Mouse (Mus musculus): ENCODE results near the gene Maml2. TPM values are rescaled to one million over a fixed set of nuclear protein-coding genes. Genes with fewer than 3 reads are reported as not detected.

The Maml2 gene
- total RNA-seq, 2 experiments from 2014 or later = 0.45 TPM; not detected in 1

GRCm38 (mm10) chr9:13483199-13484068 lies 185.7 kb downstream of the Maml2 start:
- no peak for ATAC-seq (replicated peaks; ENCODE audit: low FRiP score, poor library complexity, severe bottlenecking)

DNA sequence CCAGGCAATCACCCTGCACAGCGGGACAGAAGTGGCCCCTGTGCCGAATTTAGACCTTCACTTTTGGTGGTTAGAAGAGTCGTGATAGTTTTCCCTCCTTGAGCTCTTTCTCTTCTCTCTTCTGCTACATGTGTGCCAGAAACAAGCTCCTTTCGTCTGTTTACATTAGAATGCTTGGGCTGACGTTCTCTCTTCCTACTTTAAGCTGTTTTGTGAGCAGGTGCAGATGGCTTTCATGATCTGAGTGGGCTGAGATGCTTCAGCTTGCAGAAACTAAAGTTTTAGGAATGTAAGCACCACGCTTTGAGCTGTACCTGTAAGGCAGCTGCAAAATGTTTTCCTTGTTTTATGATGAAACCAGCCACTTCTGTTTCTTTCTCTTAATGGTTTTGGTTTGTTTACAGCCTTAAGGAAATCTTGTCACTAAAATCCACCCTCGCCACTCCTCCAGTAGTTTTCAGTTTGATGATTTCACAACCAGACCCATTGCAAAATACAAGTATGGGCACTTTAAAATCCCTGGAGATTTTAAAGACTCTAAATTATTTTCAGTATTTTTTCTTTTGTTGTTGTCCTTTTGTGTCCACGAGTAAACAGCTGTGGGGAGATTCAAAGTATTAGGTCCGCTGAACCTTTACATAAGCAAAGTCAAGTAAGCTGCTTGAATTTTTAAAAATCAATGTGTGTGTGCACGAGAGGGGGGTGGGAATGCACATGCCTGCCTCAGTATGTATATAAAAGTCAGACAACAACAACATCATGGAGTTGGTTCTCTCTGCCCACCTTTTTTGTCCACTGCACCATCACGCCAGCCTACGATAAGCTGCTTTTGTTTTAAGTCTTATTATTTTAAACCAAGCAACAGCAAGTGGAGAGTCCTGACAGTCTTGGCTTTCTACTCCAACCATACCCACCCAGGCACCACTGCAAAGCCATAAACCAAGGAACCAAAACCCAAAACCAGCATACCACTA lies 186.8 kb downstream of the Maml2 start:
- ATAC-seq (replicated peaks; ENCODE audit: low FRiP score, poor library complexity, severe bottlenecking) = no peak

DNA sequence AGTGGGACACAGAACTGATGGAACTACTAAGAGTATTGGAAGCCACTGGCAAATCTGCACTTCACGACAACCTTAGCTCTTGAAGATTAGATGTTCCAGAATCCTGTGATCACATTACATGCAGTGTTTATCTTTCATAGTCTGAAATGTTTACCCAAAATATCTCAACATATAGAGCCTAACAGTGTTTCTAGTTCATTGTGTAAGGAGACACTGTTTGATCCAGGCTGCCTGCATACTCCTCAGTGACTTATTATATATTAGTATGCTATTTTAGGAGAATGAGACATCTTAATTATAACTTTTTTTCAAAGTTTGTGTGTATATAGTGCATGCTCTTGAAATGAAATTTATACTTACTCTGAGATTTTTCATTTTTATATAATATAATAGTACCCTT lies 188.2 kb downstream of the Maml2 start:
- ATAC-seq (replicated peaks; ENCODE audit: low FRiP score, poor library complexity, severe bottlenecking) = no peak

DNA sequence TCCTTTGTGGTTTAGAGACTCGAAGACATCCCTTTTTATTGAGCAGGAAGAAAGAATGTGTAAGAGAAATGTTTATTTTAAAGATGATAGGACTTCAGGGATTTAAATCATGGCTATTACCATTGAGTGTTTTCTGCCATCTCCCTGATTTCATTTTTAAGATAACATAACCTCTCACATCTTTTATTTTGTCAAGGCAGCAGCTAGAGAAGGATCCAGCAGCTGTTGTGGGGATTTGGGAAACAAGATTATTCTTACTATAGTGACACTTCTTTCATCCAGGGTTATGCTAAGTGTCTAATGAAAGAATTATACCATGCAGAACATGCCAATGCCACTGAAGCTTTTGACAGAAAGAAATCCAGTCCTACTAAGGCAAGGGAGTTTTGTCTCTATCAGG lies 193.3 kb downstream of the Maml2 start:
- no peak for ATAC-seq (replicated peaks; ENCODE audit: low FRiP score, poor library complexity, severe bottlenecking)

- no peak for ATAC-seq (replicated peaks; ENCODE audit: low FRiP score, poor library complexity, severe bottlenecking)
These were observed 194.3 kb downstream of the Maml2 start for GRCm38 (mm10) chr9:13491854-13492620.

DNA sequence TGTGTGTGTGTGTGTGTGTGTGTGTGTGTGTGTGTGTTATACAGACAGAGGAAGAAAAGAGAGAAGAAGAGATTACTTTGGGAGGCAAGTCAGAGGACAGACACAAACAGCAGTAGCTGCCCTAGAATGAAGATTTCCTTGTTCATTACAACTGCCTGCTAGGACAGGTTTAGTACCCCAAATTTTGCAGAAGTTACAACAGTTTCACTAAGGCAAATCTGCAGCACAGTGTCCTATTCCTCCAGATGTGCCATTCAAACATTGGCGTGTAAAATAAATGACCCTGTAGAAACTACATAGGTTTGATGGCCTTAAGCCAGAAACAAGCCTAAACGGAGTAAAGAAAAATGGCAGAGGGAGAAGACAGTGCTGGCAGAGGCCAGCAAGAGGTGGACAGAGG lies 195.1 kb downstream of the Maml2 start:
- ATAC-seq (replicated peaks; ENCODE audit: low FRiP score, poor library complexity, severe bottlenecking) = no peak

GRCm38 (mm10) chr9:13493746-13494145 lies 196.0 kb downstream of the Maml2 start:
- no peak for ATAC-seq (replicated peaks; ENCODE audit: low FRiP score, poor library complexity, severe bottlenecking)

DNA sequence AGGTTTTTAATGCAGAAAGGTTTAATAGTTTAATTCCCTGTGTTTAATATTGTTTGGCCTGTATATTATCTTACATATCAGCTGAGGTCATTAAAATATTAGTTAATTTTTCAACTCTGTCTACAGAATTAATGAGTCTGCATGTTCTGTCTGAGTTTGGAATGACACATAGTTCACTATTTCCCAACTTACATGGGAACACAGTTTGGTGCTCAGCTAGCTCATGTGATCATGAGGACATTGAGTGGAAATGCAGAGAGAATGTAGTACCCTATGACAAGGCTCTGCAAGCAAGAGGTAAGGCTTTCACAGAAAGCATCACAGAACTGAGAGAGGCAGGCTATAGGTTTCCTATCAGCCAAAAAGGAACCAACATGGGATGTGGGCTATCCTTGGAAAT lies 197.8 kb downstream of the Maml2 start:
- ATAC-seq (replicated peaks; ENCODE audit: low FRiP score, poor library complexity, severe bottlenecking) = no peak

DNA sequence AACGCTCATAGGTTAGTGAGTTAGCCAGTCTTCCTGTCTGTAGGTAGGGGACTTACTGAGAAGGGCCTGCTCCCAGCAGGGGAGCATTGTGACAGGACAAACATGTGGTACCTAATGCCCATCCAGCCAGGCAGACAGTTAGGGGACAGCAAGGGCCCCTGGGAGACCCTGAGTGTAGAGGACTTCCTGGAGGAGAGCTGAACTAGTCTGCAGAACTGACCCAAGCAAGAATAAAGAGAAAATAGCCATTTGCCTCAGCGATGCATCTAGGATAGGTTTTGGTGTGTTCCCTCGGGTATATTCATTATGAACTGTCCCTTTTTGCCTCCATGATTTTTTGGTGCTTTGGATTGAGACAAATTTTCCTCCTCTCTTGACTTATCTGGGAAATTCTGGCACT lies 199.3 kb downstream of the Maml2 start:
- ATAC-seq (replicated peaks; ENCODE audit: low FRiP score, poor library complexity, severe bottlenecking) = no peak

- ATAC-seq (replicated peaks; ENCODE audit: low FRiP score, poor library complexity, severe bottlenecking) = no peak
These were observed 200.1 kb downstream of the Maml2 start for GRCm38 (mm10) chr9:13497690-13498333.

DNA sequence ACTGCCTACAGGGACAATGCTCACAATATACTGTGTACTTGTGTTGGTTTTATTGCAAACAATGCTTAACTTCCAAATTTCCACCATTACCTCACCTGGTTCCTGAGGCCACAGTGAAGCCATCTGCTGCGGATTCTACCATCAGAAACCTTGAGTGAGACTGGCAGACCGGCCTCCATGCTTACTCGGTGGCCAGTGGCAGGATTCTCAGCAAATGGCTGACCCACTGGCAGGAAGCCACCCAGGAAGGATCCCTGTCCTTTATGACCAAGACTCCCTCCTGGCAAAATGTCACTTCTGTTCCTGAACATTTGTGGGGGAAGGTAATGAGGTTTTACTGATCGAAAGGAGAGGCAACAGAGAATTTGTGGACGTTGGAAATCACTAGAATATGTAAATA lies 202.3 kb downstream of the Maml2 start:
- no peak for ATAC-seq (replicated peaks; ENCODE audit: low FRiP score, poor library complexity, severe bottlenecking)

- ATAC-seq (replicated peaks; ENCODE audit: low FRiP score, poor library complexity, severe bottlenecking) = no peak
These were observed 207.3 kb downstream of the Maml2 start for GRCm38 (mm10) chr9:13505024-13505423.

- ATAC-seq (replicated peaks; ENCODE audit: low FRiP score, poor library complexity, severe bottlenecking) = no peak
These were observed 209.4 kb downstream of the Maml2 start for GRCm38 (mm10) chr9:13506956-13507821.

DNA sequence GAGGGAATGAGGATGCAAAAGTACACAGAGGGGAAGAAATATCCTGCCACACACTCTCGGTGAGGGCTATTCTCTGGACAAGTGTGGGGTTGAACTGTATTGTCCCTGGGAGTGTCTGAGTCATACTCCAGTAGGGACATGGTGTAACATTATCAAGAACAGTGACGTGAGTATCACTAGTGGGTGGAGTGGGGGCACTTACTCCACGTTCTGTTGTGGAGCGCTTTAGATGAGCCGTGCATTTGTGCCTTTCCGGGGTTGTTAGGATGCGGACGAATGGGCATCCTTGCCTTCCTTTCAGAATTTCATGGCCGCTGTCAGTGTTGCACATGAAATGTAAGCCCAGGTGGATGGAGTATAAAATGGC lies 210.0 kb downstream of the Maml2 start:
- no peak for ATAC-seq (replicated peaks; ENCODE audit: low FRiP score, poor library complexity, severe bottlenecking)

DNA sequence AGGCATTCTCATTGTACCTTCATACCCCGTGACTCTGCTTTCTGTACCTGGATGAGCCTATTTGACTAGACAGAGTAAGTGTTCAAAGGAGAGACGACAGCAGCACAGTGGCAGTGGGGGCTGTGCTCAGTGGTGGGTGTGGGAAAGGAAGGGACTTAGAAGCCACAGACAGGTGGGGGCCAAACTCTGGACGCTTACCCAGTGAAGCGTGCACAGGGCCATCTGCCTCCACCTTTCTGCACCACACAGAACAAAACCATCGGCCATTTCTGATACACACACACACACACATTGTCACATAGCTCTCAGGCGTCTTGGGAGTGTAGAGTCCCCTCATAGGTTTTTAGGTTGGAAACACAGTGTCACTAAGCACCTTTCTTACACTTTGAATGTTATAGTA lies 212.0 kb downstream of the Maml2 start:
- no peak for ATAC-seq (replicated peaks; ENCODE audit: low FRiP score, poor library complexity, severe bottlenecking)

GRCm38 (mm10) chr9:13510621-13511369 lies 213.0 kb downstream of the Maml2 start:
- ATAC-seq (replicated peaks; ENCODE audit: low FRiP score, poor library complexity, severe bottlenecking) = no peak

- ATAC-seq (replicated peaks; ENCODE audit: low FRiP score, poor library complexity, severe bottlenecking) = no peak
These were observed 215.4 kb downstream of the Maml2 start for GRCm38 (mm10) chr9:13513135-13513534.

- ATAC-seq (replicated peaks; ENCODE audit: low FRiP score, poor library complexity, severe bottlenecking) = no peak
These were observed 216.7 kb downstream of the Maml2 start for GRCm38 (mm10) chr9:13514435-13514834.
